Mouse (Mus musculus): Measurements from ENCODE around the gene Cyth3. TPM values are rescaled to one million over a fixed set of nuclear protein-coding genes. Genes with fewer than 3 reads are reported as not detected.

Cyth3 gene
- polyA plus RNA-seq, 1 experiment from 2014 or later = 49.6 TPM

- Histone ChIP-seq H3K9me3 (ENCODE audit: control insufficient read depth, low read length) (no peaks in the 10 kb centered on the region), H3K27me3 (ENCODE audit: control insufficient read depth, insufficient read depth, low read length) (no peaks in the 10 kb centered on the region), H3K4me2 (ENCODE audit: low read depth, severe bottlenecking) (peak overlapping the region; percentile 51), H3K36me3 (ENCODE audit: control insufficient read depth, insufficient read depth, low read length) (peaks cover 3% of the 10 kb centered on the region; the same call in 1 of the 2 replicates), H3K4me3 (ENCODE audit: low read depth, low read length) (peak overlapping the region; percentile 90), H3K27ac (replicated peaks; ENCODE audit: low read depth, low read length) (no peak overlapping the region), H3K9ac (ENCODE audit: low read length) (no peak overlapping the region), H3K4me1 (ENCODE audit: control insufficient read depth, insufficient read depth, low read length) (peaks cover 8% of the 10 kb centered on the region; the same call in 1 of the 2 replicates)
- DNase-seq (ENCODE audit: low spot score) (no peak), ATAC-seq (ENCODE audit: insufficient number of reproducible peaks, low FRiP score, low TSS enrichment, low read depth) (no peak)
- 13% methylated on average over 6 of the region's 6 CpGs for WGBS
Observed at GRCm38 (mm10) chr5:143730915-143731314, 108.7 kb downstream of the Cyth3 start.

- Histone ChIP-seq H3K4me1 (ENCODE audit: control insufficient read depth, insufficient read depth, low read length) (peaks cover 8% of the 10 kb centered on the region; the same call in 1 of the 2 replicates), H3K4me2 (ENCODE audit: low read depth, severe bottlenecking) (peak overlapping the region; percentile 51), H3K27me3 (ENCODE audit: control insufficient read depth, insufficient read depth, low read length) (no peaks in the 10 kb centered on the region), H3K9ac (ENCODE audit: low read length) (peak overlapping the region; percentile 97), H3K36me3 (ENCODE audit: control insufficient read depth, insufficient read depth, low read length) (no peaks in the 10 kb centered on the region; the same call in 1 of the 2 replicates), H3K9me3 (ENCODE audit: control insufficient read depth, low read length) (no peaks in the 10 kb centered on the region), H3K27ac (replicated peaks; ENCODE audit: low read depth, low read length) (peak overlapping the region; percentile 94), H3K4me3 (ENCODE audit: low read depth, low read length) (peak overlapping the region; percentile 90)
- under 1% methylated on average over 56 of the region's 82 CpGs for WGBS
- ATAC-seq (ENCODE audit: insufficient number of reproducible peaks, low FRiP score, low TSS enrichment, low read depth) (peak; percentile 19), DNase-seq (ENCODE audit: low spot score) (peak; percentile 38)
Observed at GRCm38 (mm10) chr5:143731483-143732112, 109.4 kb downstream of the Cyth3 start.

GRCm38 (mm10) chr5:143732180-143732891 lies 110.1 kb downstream of the Cyth3 start, which contains the start of gene Usp42:
Gene Usp42 (minus strand): TSS chr5:143732280.
- H3K4me2 ChIP-seq (ENCODE audit: low read depth, severe bottlenecking) = peak within 1 kb of the TSS; percentile 51
- WGBS = under 1% methylated on average over 67 of the region's 82 CpGs
- peak; percentile 99 for ATAC-seq (ENCODE audit: insufficient number of reproducible peaks, low FRiP score, low TSS enrichment, low read depth)

GRCm38 (mm10) chr5:143749630-143750208 lies 127.5 kb downstream of the Cyth3 start:
- ATAC-seq (ENCODE audit: insufficient number of reproducible peaks, low FRiP score, low TSS enrichment, low read depth) = no peak
- 68% methylated on average over 2 of the region's 2 CpGs for WGBS
- H3K27me3 ChIP-seq (ENCODE audit: control insufficient read depth, insufficient read depth, low read length) = no peaks in the 10 kb centered on the region
- no peak overlapping the region for H3K4me3 ChIP-seq (ENCODE audit: low read depth, low read length)
- no peaks in the 10 kb centered on the region for H3K4me1 ChIP-seq (ENCODE audit: control insufficient read depth, insufficient read depth, low read length)
- DNase-seq (ENCODE audit: low spot score) = no peak
- no peaks in the 10 kb centered on the region for H3K36me3 ChIP-seq (ENCODE audit: control insufficient read depth, insufficient read depth, low read length)
- no peak overlapping the region for H3K4me2 ChIP-seq (ENCODE audit: low read depth, severe bottlenecking)
- no peak overlapping the region for H3K9ac ChIP-seq (ENCODE audit: low read length)
- H3K9me3 ChIP-seq (ENCODE audit: control insufficient read depth, low read length) = no peaks in the 10 kb centered on the region
- H3K27ac ChIP-seq (replicated peaks; ENCODE audit: low read depth, low read length) = no peak overlapping the region

More at GRCm38 (mm10) chr5:143732180-143732891, 110.1 kb downstream of the Cyth3 start, which contains the start of gene Usp42:
- H3K36me3 ChIP-seq (ENCODE audit: control insufficient read depth, insufficient read depth, low read length) = no peaks in the 10 kb centered on the region
- H3K27me3 ChIP-seq (ENCODE audit: control insufficient read depth, insufficient read depth, low read length) = no peaks in the 10 kb centered on the region
- peak; percentile 94 for DNase-seq (ENCODE audit: low spot score)
- peak within 1 kb of the TSS; percentile 94 for H3K27ac ChIP-seq (replicated peaks; ENCODE audit: low read depth, low read length)
- H3K9ac ChIP-seq (ENCODE audit: low read length) = peak within 1 kb of the TSS; percentile 97
- H3K4me1 ChIP-seq (ENCODE audit: control insufficient read depth, insufficient read depth, low read length) = peaks cover 8% of the 10 kb centered on the region; the same call in 1 of the 2 replicates
- peak within 1 kb of the TSS; percentile 90 for H3K4me3 ChIP-seq (ENCODE audit: low read depth, low read length)
- no peaks in the 10 kb centered on the region for H3K9me3 ChIP-seq (ENCODE audit: control insufficient read depth, low read length)

- H3K9ac ChIP-seq (ENCODE audit: low read length) = no peak overlapping the region
- H3K27me3 ChIP-seq (ENCODE audit: control insufficient read depth, insufficient read depth, low read length) = no peaks in the 10 kb centered on the region
- no peaks in the 10 kb centered on the region for H3K4me1 ChIP-seq (ENCODE audit: control insufficient read depth, insufficient read depth, low read length)
- ATAC-seq (ENCODE audit: insufficient number of reproducible peaks, low FRiP score, low TSS enrichment, low read depth) = no peak
- WGBS = 92% methylated on average over 9 of the region's 9 CpGs
- H3K36me3 ChIP-seq (ENCODE audit: control insufficient read depth, insufficient read depth, low read length) = no peaks in the 10 kb centered on the region
- H3K4me2 ChIP-seq (ENCODE audit: low read depth, severe bottlenecking) = no peak overlapping the region
- no peak for DNase-seq (ENCODE audit: low spot score)
- no peak overlapping the region for H3K4me3 ChIP-seq (ENCODE audit: low read depth, low read length)
- H3K9me3 ChIP-seq (ENCODE audit: control insufficient read depth, low read length) = no peaks in the 10 kb centered on the region
- H3K27ac ChIP-seq (replicated peaks; ENCODE audit: low read depth, low read length) = no peak overlapping the region
Observed at GRCm38 (mm10) chr5:143755529-143756141, 133.4 kb downstream of the Cyth3 start.

GRCm38 (mm10) chr5:143757755-143758443 lies 135.7 kb downstream of the Cyth3 start:
- ATAC-seq (ENCODE audit: insufficient number of reproducible peaks, low FRiP score, low TSS enrichment, low read depth) = peak; percentile 89; the same call in 1 of the 2 replicates
- H3K27ac ChIP-seq (replicated peaks; ENCODE audit: low read depth, low read length) = no peak overlapping the region
- no peaks in the 10 kb centered on the region for H3K4me1 ChIP-seq (ENCODE audit: control insufficient read depth, insufficient read depth, low read length)
- peak; percentile 85 for DNase-seq (ENCODE audit: low spot score)
- WGBS = 23% methylated on average over 28 of the region's 28 CpGs
- H3K27me3 ChIP-seq (ENCODE audit: control insufficient read depth, insufficient read depth, low read length) = no peaks in the 10 kb centered on the region
- peak overlapping the region; percentile 40 for H3K4me3 ChIP-seq (ENCODE audit: low read depth, low read length)
- H3K4me2 ChIP-seq (ENCODE audit: low read depth, severe bottlenecking) = peak overlapping the region; percentile 49
- no peaks in the 10 kb centered on the region for H3K36me3 ChIP-seq (ENCODE audit: control insufficient read depth, insufficient read depth, low read length)
- peak overlapping the region; percentile 61 for H3K9ac ChIP-seq (ENCODE audit: low read length)
- no peaks in the 10 kb centered on the region for H3K9me3 ChIP-seq (ENCODE audit: control insufficient read depth, low read length)

- WGBS = 84% methylated on average over 8 of the region's 8 CpGs
- no peaks in the 10 kb centered on the region for H3K9me3 ChIP-seq (ENCODE audit: control insufficient read depth, low read length)
- no peak overlapping the region for H3K9ac ChIP-seq (ENCODE audit: low read length)
- no peaks in the 10 kb centered on the region for H3K36me3 ChIP-seq (ENCODE audit: control insufficient read depth, insufficient read depth, low read length)
- no peaks in the 10 kb centered on the region for H3K27me3 ChIP-seq (ENCODE audit: control insufficient read depth, insufficient read depth, low read length)
- no peaks in the 10 kb centered on the region for H3K4me1 ChIP-seq (ENCODE audit: control insufficient read depth, insufficient read depth, low read length)
- no peak for DNase-seq (ENCODE audit: low spot score)
- no peak overlapping the region for H3K4me3 ChIP-seq (ENCODE audit: low read depth, low read length)
- H3K4me2 ChIP-seq (ENCODE audit: low read depth, severe bottlenecking) = no peak overlapping the region
- H3K27ac ChIP-seq (replicated peaks; ENCODE audit: low read depth, low read length) = no peak overlapping the region
- no peak for ATAC-seq (ENCODE audit: insufficient number of reproducible peaks, low FRiP score, low TSS enrichment, low read depth)
Observed at GRCm38 (mm10) chr5:143759554-143759953, 137.3 kb downstream of the Cyth3 start.

All from limb, embryonic 11.5 days (tissue).